Mouse (Mus musculus): ENCODE measurements around the gene Ankrd44.

Ankrd44 gene

GRCm38 (mm10) chr1:54922707-54923106 is 3.5 kb downstream of the Ankrd44 start:
- DNase-seq (ENCODE audit: low read depth) = no peak

DNA sequence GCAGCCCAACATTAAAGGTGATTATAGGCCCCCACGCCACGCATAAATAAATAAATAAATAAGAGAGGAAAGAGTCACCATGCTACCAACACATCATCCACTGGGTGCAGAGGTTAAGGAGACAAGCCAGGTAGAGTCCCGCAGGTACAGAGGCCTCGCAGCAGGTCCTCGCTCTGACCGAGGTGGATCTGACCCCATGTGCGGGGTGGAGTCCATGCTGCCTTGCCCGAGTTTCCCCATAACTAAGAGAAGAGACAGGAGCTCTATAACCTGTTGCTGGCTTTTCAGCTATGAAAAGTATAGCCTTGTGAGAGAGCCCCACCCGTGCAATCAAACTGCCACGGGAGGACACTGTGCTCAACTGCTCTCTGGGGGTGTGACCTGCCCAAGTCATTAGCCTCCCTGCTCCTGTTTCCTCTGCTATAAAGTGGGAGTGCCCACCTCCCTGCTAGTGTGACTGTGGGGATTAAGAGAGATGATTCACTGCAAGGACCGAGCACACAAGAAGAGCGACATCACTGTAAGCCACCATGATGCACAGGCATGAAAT is 4.1 kb downstream of the Ankrd44 start:
- no peak for DNase-seq (ENCODE audit: low read depth)

GRCm38 (mm10) chr1:54920132-54920531 is 6.1 kb downstream of the Ankrd44 start:
- no peak for DNase-seq (ENCODE audit: low read depth)

GRCm38 (mm10) chr1:54916456-54916855 is 9.7 kb downstream of the Ankrd44 start:
- no peak for DNase-seq (ENCODE audit: low read depth)

- no peak for DNase-seq (ENCODE audit: low read depth)
Measured at GRCm38 (mm10) chr1:54914387-54914786, 11.8 kb downstream of the Ankrd44 start.

- DNase-seq (ENCODE audit: low read depth) = no peak
Measured at GRCm38 (mm10) chr1:54913379-54913873, 12.8 kb downstream of the Ankrd44 start.

GRCm38 (mm10) chr1:54913063-54913335 is 13.2 kb downstream of the Ankrd44 start:
- DNase-seq (ENCODE audit: low read depth) = no peak

- DNase-seq (ENCODE audit: low read depth) = no peak
Measured at GRCm38 (mm10) chr1:54912290-54913062, 13.7 kb downstream of the Ankrd44 start.

DNA sequence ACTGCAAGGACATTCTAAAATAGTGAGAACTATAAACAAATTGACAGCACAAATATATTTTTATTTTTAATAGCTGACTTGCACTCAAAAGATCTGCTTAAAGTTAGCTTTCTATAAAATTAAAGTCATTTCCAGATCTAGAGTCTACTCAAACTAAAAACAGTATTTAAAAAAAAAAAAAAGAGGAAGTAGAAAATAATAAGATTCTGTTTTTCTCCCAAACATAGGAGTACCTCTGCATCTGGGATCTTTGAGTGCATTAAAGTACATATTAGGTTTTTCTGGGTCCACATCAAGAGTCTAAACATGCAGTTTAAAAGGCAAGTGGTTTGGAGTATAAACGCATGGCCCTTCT is 15.0 kb downstream of the Ankrd44 start:
- no peak for DNase-seq (ENCODE audit: low read depth)

- no peak for DNase-seq (ENCODE audit: low read depth)
Measured at GRCm38 (mm10) chr1:54910489-54911255, 15.5 kb downstream of the Ankrd44 start.

- DNase-seq (ENCODE audit: low read depth) = no peak
Measured at GRCm38 (mm10) chr1:54908786-54909185, 17.4 kb downstream of the Ankrd44 start.

DNA sequence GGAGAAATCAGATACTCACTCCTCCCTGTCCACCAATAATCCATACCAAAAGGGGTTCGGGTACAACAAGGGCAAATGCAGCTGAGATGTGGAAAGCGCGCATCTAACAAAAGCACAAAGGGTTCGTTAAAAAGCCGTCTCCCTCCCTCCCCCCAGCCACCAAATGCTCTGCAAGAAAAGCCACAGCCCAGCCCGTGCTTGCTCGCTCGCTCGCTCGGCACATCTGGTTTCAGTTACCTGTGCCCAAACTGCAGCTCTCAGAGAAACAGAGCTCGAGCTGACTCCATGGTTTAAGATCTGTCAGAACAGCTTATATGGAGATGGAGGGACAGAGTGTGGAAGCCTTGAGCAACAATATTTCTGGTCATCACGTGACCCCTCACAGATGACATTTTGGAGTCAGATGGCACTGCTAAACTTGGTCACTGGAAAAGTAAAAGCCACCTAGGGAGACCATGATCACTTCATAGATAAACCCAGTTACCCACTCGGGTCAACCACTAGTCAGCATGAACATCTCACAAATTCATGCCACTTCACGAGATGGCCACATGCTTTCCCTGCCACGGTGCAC is 19.0 kb downstream of the Ankrd44 start:
- no peak for DNase-seq (ENCODE audit: low read depth)

GRCm38 (mm10) chr1:54906322-54906721 is 19.9 kb downstream of the Ankrd44 start:
- no peak for DNase-seq (ENCODE audit: low read depth)

DNA sequence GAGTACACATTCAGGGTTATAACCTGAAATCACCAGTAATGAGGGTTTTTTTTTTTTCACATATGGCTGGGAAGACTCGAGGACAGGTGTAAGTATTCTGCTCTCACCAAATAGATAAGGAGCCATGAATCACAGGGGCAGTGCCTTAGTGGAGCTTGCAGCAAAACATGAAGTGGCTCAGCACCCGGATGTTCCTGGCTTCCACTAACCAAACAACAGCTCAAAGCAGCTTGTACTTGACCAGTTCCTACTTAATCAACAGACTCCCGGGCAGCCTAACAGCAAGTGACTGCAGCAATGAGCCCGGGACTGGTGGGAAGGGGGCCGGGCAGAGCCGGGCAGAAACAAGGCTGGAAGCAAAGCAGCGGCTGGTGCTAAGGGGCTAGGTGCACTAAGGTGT is 20.6 kb downstream of the Ankrd44 start:
- DNase-seq (ENCODE audit: low read depth) = no peak

GRCm38 (mm10) chr1:54904165-54904564 is 22.0 kb downstream of the Ankrd44 start:
- DNase-seq (ENCODE audit: low read depth) = no peak

- DNase-seq (ENCODE audit: low read depth) = no peak
Measured at GRCm38 (mm10) chr1:54902689-54903246, 23.4 kb downstream of the Ankrd44 start.

GRCm38 (mm10) chr1:54901084-54901483 is 25.1 kb downstream of the Ankrd44 start:
- no peak for DNase-seq (ENCODE audit: low read depth)

- no peak for DNase-seq (ENCODE audit: low read depth)
Measured at GRCm38 (mm10) chr1:54899247-54899646, 26.9 kb downstream of the Ankrd44 start.

- no peak for DNase-seq (ENCODE audit: low read depth)
Measured at GRCm38 (mm10) chr1:54898656-54899084, 27.5 kb downstream of the Ankrd44 start.

DNA sequence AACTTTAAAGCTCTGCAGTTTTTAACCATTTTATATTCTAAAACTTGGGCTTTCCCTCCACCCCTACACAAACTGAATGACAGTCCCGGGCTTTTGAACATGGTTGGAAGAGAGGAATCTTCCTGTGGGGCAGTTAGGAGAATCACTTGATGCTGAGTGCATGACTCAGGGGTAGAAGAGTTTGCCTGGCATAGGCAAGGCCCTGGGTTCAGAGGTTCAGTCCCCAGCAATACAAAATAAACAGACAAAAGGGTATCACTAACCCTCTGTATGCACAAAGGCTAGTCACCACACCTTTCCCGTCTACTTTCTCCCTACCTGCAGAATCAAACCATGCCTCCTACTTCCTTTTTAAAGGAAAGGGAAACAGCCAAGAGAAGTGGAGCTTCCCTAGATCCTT is 28.5 kb downstream of the Ankrd44 start:
- no peak for DNase-seq (ENCODE audit: low read depth)

- no peak for DNase-seq (ENCODE audit: low read depth)
Measured at GRCm38 (mm10) chr1:54896109-54897085, 29.8 kb downstream of the Ankrd44 start.

Measured in c-Kit-positive CD71-negative TER-119-negative erythroid progenitor cells, embryonic 14.5 days (primary cell).